Mouse (Mus musculus): ENCODE data around the gene Armc6. TPM values are rescaled to one million over a fixed set of nuclear protein-coding genes. Genes with fewer than 3 reads are reported as not detected.

Armc6 gene
- polyA plus RNA-seq (2017; shearing (Covaris generic)): 1 to 10 TPM; 6.0 to 9.0 (median 6.4) TPM

DNA sequence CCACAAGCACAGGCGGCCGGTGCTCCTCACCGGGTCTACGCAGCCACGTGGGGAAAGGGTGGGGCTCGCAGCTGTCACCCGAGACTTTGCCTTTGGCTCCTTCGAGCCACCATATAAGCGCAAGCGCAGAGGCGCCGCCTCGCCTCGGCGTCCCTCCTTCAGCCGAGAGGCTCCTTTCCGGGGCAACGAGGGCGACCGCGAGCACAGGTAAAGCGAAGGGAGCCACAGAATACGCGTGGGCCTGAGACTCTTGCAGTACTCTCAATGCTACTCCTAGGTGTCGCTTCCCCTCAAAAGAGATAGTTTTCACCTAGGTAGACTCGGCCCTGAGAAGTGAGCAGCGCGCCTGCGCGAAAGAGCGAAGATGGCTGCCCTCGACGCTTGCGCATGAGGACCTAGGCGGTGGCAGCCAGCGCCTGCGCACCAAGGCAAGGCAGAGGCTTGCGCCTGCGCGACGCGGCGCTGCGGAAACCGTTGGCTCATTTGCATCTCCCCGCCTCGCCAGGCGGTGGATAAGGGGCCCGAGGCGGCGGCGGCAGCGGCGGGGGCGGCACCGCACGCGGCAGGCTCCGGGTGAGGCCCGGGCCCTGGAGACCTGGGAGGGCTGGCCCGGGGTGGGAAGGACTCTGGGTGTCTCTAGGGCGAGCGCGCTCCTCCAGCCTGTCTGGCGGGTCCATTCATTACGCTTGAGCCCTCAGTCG lies at the start of gene Armc6, which contains the start of gene Sugp2:
Gene Armc6, minus strand, starts transcription at position 387 of the 701 bp plus-strand sequence.
Gene Sugp2, plus strand, starts transcription at position 147 of the 701 bp plus-strand sequence.
- peak; percentile 92 for ATAC-seq

- ATAC-seq: no peak
Observed at GRCm38 (mm10) chr8:70283136-70284077, 49.1 kb upstream of the Armc6 start.

- peak; percentile 82 for ATAC-seq
Observed at GRCm38 (mm10) chr8:70282603-70283135, 48.4 kb upstream of the Armc6 start, which contains the start of gene Homer3. Homer3 (plus strand) TSS chr8:70282827.

DNA sequence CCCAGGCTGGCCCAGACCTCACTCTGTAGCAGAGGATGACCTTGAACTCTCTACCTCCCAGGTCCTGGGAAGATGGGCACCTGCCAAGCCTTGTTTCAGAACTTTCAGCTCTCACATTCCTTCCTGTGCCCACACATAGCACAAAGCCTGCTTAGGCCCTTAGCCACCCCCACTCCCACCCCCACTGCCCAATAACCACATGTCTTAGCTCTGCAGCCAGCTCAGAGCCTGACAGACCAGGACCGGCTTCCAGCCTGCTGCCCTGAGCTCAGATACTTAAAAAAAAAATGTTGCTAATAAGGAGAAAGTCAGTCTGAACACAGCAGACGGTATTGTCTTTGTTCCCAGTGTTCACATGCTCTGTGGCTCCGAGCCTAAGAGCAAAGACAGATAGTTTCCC lies 46.7 kb upstream of the Armc6 start:
- no peak for ATAC-seq

DNA sequence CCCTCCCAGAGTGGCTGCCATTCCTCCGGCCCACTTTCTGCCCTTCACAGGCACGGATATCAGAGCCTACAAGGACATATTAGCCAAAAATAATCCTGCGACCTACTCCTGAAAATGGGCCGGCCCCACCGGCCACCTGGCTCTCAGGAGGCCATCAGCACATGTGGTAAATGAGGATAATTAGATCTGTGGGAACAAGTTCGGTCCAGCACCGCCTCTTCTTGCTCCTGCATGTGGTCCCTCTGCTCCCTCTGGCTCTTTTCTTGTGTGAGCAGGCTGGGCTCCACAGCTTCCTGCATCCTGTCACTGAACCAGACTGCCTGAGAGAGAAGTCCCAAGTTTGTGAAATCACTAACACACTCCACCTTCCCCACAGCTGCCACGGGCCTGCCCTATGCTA lies 45.0 kb upstream of the Armc6 start:
- no peak for ATAC-seq

DNA sequence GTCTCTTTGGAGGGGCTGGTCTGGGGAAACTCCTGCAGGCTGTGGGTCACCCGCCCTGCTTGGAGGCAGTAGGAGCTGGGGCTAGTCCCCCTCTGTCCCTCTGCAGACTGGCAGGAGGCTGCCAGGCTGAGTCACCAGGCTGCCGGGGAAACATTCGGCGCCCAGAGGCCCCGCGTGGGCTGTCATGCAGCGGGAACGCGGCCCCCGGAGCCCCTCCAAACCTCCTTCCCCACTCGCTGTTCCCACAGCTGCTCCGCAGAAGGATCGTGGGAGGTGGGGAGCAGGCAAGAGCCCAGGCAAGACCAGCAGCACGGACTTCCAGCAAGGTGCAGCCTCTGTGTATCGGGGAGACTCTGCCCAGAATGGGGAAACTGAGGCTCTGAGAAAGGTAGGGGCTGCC lies 43.9 kb upstream of the Armc6 start:
- no peak for ATAC-seq

GRCm38 (mm10) chr8:70276476-70276875 lies 42.2 kb upstream of the Armc6 start:
- ATAC-seq: no peak

DNA sequence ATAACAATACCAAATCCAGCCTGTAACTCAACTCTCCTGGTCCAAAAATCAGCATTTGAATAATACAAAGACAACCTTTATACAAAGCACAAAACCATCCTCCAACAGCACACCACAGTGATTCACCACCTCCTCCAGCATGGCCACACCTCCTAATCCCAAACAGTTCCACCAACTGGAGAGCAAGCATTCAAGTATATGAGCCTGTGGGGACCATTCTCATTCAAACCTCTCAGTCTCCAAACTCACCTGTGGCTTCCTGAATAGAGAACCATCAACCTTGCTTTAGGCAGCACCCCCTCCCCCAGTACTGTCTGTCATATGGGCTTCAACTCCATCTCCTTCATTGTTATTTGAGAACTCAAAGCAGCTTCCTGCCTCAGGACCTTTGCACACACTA lies 40.1 kb upstream of the Armc6 start:
- ATAC-seq: no peak

DNA sequence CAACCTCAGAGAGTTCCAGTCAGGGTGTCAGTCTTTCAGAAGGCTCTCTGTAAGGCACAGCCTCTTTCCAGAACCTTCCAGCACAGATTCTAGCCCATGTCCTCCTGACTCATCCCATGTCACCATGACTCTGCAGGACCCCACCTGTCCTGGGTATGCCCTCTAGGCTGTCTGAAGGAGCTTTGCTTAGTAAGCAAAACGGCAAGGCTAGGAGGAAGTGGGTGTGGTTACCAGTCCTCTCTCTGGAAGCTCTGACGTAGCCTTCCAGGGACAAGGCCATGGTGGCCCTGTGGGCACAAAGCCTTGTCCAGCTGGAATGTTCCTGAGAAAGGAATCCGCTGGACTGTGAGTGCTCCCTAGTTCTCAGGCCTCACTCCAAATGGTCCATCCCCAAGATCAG lies 38.7 kb upstream of the Armc6 start:
- ATAC-seq: no peak

DNA sequence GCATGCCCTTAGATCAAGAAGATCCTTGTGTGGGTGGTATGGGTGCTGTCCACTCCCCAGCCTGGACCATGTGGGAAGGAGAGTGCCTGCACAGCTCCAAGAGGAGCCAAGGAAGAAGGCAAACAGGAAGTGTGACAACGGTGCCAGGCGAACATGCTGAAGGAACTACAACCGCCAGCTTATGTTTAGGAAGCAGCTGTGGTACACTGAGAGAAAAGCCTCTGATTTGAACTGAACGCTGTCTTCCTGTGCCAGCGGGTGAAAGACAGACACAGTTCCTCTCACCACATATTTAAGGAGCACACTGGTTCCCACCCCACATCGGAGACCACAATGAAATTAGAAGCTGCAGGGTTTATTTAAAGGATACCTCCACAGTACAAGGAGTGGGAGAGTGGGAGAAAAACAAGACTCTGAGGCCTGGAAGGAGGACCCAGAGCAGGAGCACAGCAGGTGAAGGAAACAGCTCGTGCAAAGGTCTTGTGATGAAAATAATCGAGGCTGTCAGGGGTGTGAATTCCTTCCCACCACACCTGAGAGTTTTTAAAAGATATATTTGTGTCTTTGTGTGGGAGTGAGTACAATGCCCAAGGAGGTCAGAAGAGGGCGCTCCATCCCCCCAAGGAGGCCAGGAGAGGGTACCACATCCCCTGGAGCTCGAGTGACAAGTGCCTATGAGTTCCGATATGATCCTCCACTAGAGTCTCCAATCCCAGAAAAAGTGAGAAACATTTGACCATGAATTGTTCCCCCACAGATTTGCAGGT lies 34.7 kb upstream of the Armc6 start:
- no peak for ATAC-seq

GRCm38 (mm10) chr8:70268311-70268710 lies 34.0 kb upstream of the Armc6 start:
- no peak for ATAC-seq

GRCm38 (mm10) chr8:70267674-70268073 lies 33.4 kb upstream of the Armc6 start:
- ATAC-seq: no peak

DNA sequence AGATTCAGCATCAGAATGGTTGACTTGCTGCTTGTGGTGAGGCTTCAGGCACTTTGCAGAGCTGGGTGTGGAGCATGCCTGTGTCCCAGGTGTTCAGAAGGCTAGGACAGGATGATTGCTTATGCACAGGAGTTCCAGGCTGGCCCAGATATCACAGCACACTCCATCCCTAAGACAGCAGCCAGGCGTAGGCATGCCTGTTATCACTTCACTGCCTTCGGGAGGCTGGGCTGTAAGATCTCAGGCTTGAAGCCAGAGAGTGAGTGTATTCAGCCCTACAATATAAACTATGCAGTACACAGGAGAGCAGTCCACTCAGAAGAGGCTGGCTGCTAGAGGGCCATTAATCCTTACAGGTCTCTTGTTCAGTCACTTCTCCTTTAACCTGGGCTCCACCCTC lies 24.8 kb upstream of the Armc6 start:
- ATAC-seq: no peak

- no peak for ATAC-seq
Observed at GRCm38 (mm10) chr8:70258600-70258999, 24.3 kb upstream of the Armc6 start.

DNA sequence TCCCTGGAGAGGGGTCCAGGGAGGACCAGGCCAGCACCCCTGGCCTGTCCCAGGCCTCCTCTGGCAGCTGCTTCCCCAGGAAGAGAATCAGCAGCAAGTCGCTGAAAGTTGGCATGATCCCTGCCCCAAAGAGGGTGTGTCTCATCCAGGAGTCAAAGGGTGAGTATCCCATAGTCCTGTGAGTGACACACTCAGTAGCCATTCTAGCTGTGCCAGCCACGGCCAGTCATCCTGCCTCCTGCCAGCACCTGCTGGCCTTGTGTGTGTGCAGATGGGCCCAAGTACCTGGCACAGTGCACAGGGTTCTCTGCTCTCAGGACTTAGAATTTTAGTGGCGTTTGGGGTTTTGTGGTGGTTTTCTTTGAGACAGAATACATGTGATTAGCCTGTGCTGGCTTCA lies 23.2 kb upstream of the Armc6 start:
- no peak for ATAC-seq

DNA sequence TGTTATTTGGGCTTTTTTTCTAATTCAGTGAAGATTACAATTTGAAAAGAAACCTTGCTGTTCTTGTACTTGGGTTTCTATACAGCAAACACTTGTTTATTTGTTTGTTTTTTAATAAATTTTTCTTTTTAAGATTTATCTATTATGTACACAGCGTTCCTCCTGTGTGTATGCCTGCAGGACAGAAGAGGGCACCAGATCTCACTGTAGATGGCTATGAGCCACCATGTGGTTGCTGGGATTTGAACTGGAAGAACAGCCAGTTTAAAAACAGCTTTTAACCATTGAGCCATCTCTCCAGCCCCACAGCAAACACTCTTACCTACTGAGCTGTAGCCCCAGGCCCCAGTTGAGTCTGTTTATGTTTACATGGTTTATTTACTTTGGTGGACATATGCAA lies 20.4 kb upstream of the Armc6 start:
- no peak for ATAC-seq

- ATAC-seq: no peak
Observed at GRCm38 (mm10) chr8:70247841-70248240, 13.6 kb upstream of the Armc6 start.

- ATAC-seq: no peak
Observed at GRCm38 (mm10) chr8:70246622-70247021, 12.4 kb upstream of the Armc6 start.

- no peak for ATAC-seq
Observed at GRCm38 (mm10) chr8:70240642-70241041, 6.4 kb upstream of the Armc6 start.

DNA sequence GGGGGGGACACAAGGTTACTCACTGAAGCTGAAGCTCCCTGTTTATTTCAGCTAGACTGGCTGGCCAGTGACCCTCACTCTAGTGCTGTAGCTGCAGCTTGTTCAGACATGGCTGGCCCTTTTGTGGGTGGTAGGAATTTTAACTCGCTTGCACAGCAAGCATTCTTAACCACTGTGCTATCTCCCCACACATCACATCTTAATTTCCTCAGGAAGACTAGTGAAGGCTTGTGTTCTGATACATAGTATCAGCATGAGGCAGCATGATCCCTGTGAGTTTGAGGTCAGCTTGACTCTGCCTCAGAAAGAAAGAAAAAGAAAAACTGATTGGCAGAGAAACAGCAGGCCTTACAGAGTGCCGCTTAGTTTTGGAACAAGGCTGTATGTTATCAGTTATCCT lies 3.6 kb upstream of the Armc6 start:
- no peak for ATAC-seq

GRCm38 (mm10) chr8:70234781-70235128 lies 489 bp upstream of the Armc6 start:
- no peak for ATAC-seq

- no peak for ATAC-seq
Observed at GRCm38 (mm10) chr8:70233606-70234005, 660 bp downstream of the Armc6 start.

DNA sequence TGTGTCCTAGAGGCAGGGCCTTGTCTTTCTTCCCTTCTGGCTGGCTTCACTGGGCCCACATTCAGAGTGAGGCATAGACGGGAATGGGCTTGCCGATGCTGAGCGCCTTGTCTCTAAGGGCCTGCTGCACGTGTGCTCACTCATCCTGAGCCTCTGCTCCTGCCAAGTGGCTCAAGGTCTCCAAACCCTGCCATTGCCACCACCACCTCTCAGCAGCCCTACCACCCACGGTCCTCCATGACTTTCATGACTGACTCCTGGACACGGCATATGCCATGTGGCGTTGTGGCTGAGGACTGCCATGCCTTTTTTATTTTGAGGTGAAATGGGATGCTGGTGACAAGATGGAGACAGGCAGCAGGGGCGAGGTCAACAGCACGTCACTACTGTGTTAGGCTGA lies 3.4 kb downstream of the Armc6 start:
- no peak for ATAC-seq

Data from inflammation-experienced regulatory T-cells, adult 6 months (primary cell).